Mouse (Mus musculus) heart, embryonic 13.5 days (tissue): ENCODE measurements around the gene Cd82. TPM values are rescaled to one million over a fixed set of nuclear protein-coding genes. Genes with fewer than 3 reads are reported as not detected.

Source experiments
- ATAC-seq: fragments of 200-750 bp; cut with Nextera tagmentation; 2 replicates; pipeline ENCODE4 v1.8.0; 2017; ENCODE audit warnings: moderate TSS enrichment; ENCODE audit not compliant: insufficient number of reproducible peaks, low FRiP score, low TSS enrichment; ENCODE audit errors: extremely low read depth
- H3K27ac ChIP-seq: fragments of 300-500 bp; sonication (generic); replicated peaks from 2 replicates; pipeline ENCODE4 v1.5.1; 2015; ENCODE audit warnings: moderate library complexity, mild to moderate bottlenecking, inconsistent platforms
- H3K27me3 ChIP-seq: fragments of 300-500 bp; sonication (generic); replicated peaks from 2 replicates; pipeline ENCODE4 v1.6.1; 2015; ENCODE audit warnings: mild to moderate bottlenecking, inconsistent platforms
- H3K36me3 ChIP-seq: fragments of 300-500 bp; sonication (generic); 2 replicates; pipeline ENCODE4 v1.6.1; 2015; ENCODE audit warnings: mild to moderate bottlenecking, inconsistent platforms
- H3K4me1 ChIP-seq: fragments of 300-500 bp; sonication (generic); 2 replicates; pipeline ENCODE4 v1.6.1; 2015; ENCODE audit warnings: inconsistent platforms
- H3K4me2 ChIP-seq: fragments of 300-500 bp; sonication (generic); 2 replicates; pipeline ENCODE4 v1.6.1; 2015; ENCODE audit warnings: inconsistent platforms, mild to moderate bottlenecking, moderate library complexity
- H3K4me3 ChIP-seq: fragments of 300-500 bp; sonication (generic); 2 replicates; pipeline ENCODE4 v1.5.1; 2015; ENCODE audit warnings: moderate library complexity, mild to moderate bottlenecking, inconsistent platforms
- H3K9ac ChIP-seq: fragments of 300-500 bp; sonication (generic); 2 replicates; pipeline ENCODE4 v1.6.1; 2015; ENCODE audit warnings: inconsistent platforms, mild to moderate bottlenecking, moderate library complexity
- H3K9me3 ChIP-seq: fragments of 300-500 bp; sonication (generic); 2 replicates; pipeline ENCODE4 v1.6.1; 2016; ENCODE audit warnings: inconsistent platforms
- WGBS: fragments of 180-500 bp; shearing (Covaris S2); methylation state at CpG from one replicate; pipeline ENCODE4 v1.1.7; 2015; ENCODE audit warnings: mixed read lengths; 5-methylcytosine and 5-hydroxymethylcytosine counted together
- polyA plus RNA-seq: library from polyadenylated mRNA; unstranded; fragments of >200 nt; fragmentation: Nextera tagmentation; extraction: Ambion mirVana; gene quantifications from 2 replicates; pipeline ENCODE4 v1.2.1, GENCODE M21; 2015

Gene Cd82
- 24.6 and 27.2 TPM in 2 replicates for polyA plus RNA-seq

DNA sequence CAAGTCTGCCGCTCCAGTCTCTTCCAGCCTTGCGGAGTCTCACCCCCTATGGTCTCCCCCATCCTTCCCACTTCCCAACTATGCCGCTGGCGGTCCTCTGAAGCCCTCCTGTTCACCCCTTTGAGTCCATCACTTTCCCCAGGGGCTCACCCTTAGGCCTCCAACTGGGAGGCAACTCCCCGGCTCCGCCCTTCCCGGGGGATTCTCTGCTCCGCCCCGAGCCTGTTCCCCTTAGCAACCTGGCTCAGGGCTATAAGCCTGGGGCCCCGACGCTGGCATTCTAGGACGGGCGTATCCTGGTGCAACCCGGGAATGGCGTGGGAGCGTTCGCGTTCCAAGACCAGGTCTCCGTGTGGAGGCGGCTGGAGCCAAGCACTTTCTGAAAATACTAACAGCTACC is at the start of gene Cd82:
Cd82 (minus strand) TSS at position 381 of the 400 bp plus-strand sequence.
- H3K9me3 ChIP-seq: no peaks in the 10 kb centered on the region
- H3K4me2 ChIP-seq: peak within 1 kb of the TSS; percentile 96
- peak; percentile 71 for ATAC-seq
- H3K27ac ChIP-seq: peak within 1 kb of the TSS; percentile 75
- peak within 1 kb of the TSS; percentile 84 for H3K9ac ChIP-seq
- H3K4me3 ChIP-seq: peak within 1 kb of the TSS; percentile 60
- WGBS: 3% methylated on average over 20 of the region's 20 CpGs
- H3K4me1 ChIP-seq: peaks cover 39% of the 10 kb centered on the region
- no peaks in the 10 kb centered on the region for H3K36me3 ChIP-seq
- peaks cover 11% of the 10 kb centered on the region; the same call in 1 of the 2 replicates for H3K27me3 ChIP-seq

DNA sequence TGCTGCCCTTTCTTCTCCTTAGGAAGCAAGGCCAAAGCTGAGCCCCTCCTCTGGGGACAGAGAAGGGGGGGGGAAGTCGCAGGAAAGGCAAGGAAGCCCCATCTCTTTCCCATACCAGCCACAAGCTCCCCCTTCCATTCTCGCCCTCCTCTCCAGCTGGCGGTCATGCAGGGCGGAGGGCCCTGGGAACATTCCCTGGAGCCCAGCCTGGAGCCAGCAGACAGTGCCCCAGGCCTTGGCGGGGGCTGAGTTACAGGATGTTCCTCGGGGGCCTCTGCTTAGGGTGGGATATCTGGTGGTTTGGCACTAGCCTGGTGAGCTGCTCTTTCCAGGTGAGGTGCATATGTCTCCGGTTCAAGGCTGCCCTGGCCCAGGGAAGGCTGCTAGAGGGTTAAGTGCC is 49.2 kb upstream of the Cd82 start:
- no peaks in the 10 kb centered on the region for H3K36me3 ChIP-seq
- H3K9ac ChIP-seq: no peak overlapping the region
- ATAC-seq: no peak
- 42% methylated on average over 7 of the region's 7 CpGs for WGBS
- peaks cover 5% of the 10 kb centered on the region; the same call in 1 of the 2 replicates for H3K4me1 ChIP-seq
- H3K27me3 ChIP-seq: 0 out of 2 replicates have a peak, but pooled peaks cover 5% of the 10 kb centered on the region
- no peaks in the 10 kb centered on the region for H3K9me3 ChIP-seq
- no peak overlapping the region for H3K27ac ChIP-seq
- no peak overlapping the region for H3K4me3 ChIP-seq
- no peak overlapping the region for H3K4me2 ChIP-seq

DNA sequence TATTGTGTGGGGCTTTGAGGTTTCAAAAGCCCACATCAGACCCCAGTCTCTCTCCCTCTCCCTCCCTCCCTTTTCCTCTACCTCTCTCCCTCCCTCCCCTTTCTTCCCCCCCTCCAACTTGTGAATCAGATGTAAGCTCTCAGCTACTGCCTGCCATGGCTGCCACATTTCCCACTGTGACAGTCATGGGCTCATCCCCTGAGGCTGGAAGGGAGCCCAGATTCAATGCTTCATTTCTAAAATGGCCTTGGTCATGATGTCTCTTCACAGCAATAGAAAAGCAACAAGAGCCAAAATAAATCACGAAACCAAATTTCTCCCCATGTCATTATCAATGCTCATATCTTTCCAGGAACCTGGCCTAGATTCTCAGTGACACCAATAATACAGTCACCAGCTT is 47.9 kb upstream of the Cd82 start:
- H3K27me3 ChIP-seq: 0 out of 2 replicates have a peak, but pooled peaks cover 5% of the 10 kb centered on the region
- H3K9ac ChIP-seq: no peak overlapping the region
- no peaks in the 10 kb centered on the region for H3K9me3 ChIP-seq
- H3K4me2 ChIP-seq: no peak overlapping the region
- peaks cover 5% of the 10 kb centered on the region; the same call in 1 of the 2 replicates for H3K4me1 ChIP-seq
- H3K4me3 ChIP-seq: no peak overlapping the region
- ATAC-seq: no peak
- 85% methylated on average over 1 of the region's 1 CpGs for WGBS
- no peak overlapping the region for H3K27ac ChIP-seq
- H3K36me3 ChIP-seq: no peaks in the 10 kb centered on the region

DNA sequence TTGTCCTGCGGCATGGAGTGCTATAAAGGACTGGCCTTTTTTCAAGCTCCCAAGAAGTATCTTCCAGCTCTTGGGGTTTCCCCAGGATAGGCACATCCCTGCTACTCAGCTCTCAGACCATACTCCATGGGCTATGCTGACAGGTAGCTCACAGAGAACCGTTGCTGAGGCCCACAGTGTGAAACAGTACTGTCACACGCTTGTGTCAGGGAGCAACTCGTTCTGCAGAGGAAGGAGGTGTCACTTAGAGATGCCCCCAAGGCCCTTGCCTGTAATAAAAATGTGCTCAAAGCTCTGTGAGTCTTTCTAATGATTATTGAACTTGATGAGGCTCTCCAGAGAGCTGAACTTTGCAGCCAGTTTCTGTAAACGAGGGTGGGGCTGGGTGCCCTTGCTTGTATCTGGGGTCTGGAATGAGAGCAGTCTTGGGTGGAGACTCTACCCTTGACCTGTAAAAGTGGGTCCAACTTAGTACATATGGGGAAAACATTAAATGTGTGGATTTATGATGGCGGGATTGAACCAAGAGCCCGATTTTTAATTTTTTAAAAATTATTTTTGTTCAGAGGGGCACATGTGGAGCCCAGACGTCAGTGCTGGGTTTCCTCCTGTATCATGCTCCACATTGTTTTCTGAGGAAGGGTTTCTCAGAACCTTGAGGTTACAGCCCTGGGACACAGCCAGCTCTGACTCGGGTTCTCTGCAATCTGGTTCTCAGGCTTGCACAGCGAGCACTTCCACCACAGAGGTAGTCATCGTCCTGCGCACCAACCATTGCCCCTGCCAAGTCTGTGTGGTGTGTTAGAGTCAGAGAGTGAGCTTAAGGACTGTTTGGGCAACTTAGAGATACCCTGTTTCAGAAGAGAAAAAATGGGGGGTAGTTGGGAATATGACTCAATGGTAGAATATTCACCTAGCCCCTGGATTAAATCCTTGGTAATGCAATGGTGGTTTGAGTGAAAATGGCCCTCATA is 47.1 kb upstream of the Cd82 start:
- no peak overlapping the region for H3K9ac ChIP-seq
- WGBS: 76% methylated on average over 12 of the region's 12 CpGs
- no peak overlapping the region for H3K4me2 ChIP-seq
- H3K9me3 ChIP-seq: no peaks in the 10 kb centered on the region
- H3K27me3 ChIP-seq: 0 out of 2 replicates have a peak, but pooled peaks cover 10% of the 10 kb centered on the region
- no peak overlapping the region for H3K27ac ChIP-seq
- H3K4me1 ChIP-seq: peaks cover 5% of the 10 kb centered on the region; the same call in 1 of the 2 replicates
- H3K4me3 ChIP-seq: no peak overlapping the region
- no peaks in the 10 kb centered on the region for H3K36me3 ChIP-seq
- ATAC-seq: no peak

DNA sequence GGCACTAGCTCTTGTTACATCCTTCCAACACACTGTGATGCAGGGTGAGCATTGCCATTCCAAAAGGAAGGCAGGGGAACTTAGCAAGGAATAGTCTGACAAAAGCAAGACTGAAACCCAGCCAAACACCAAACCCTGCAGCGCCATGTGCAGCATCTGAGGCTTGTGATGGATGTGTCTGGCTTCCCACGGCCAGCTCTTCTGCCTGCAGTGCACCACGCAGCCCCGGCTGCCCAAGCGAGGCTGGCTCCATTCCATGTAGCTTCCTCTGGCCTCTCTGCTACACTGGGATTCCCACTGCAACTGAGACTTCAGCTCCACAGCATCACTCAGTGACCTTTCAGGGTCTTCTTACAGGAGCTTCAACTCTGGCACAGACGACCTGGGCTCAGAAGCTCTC is 42.2 kb upstream of the Cd82 start:
- H3K4me2 ChIP-seq: no peak overlapping the region
- peaks cover 15% of the 10 kb centered on the region; the same call in 1 of the 2 replicates for H3K27me3 ChIP-seq
- no peaks in the 10 kb centered on the region for H3K36me3 ChIP-seq
- no peak for ATAC-seq
- H3K9me3 ChIP-seq: no peaks in the 10 kb centered on the region
- H3K27ac ChIP-seq: no peak overlapping the region
- H3K4me1 ChIP-seq: 0 out of 2 replicates have a peak, but pooled peaks cover 3% of the 10 kb centered on the region
- WGBS: 74% methylated on average over 6 of the region's 6 CpGs
- H3K4me3 ChIP-seq: no peak overlapping the region
- H3K9ac ChIP-seq: no peak overlapping the region

DNA sequence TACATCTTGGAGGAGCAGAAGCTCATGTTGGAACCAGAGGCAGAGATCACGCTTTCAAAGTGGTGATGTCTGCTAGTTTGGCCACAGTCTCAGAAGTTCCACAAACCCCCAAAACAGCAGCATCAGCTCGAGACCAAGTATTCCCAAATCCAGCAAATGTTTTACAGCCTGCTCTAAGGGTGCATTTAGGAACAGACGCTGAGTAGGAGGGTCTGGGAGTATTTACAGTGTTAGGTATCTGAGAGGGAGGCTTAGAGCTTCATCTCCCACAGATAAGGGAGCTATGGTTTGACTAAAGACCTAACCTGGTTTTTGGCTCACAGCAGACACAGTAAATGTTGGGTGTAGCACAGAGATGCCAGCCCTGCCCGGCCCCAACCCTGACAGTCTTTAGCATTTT is 40.4 kb upstream of the Cd82 start:
- no peak overlapping the region for H3K4me2 ChIP-seq
- WGBS: 52% methylated on average over 4 of the region's 4 CpGs

DNA sequence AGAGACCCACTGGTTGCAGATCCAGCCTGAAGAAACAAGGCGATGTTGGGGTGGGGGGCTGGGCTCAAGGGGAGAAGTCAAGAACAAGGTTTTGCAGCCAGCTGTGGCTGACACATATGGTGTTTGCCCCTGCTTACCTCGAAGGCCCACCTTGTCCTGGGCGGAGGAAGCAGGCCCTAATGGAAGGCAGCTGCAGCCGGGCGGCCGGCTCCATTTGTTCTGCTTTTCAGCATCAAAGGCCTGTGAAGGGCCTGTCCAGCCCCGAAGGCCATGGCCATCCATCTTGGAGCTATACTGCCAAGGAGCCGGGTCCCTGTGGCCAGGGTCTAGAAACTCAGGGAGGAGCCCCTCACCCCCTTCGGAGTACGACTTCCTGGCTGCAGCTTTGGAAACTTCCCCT is 38.4 kb upstream of the Cd82 start:
- H3K4me3 ChIP-seq: no peak overlapping the region
- H3K9ac ChIP-seq: no peak overlapping the region
- H3K27me3 ChIP-seq: peaks cover 15% of the 10 kb centered on the region; the same call in 1 of the 2 replicates
- H3K27ac ChIP-seq: no peak overlapping the region
- no peaks in the 10 kb centered on the region for H3K36me3 ChIP-seq
- 69% methylated on average over 10 of the region's 10 CpGs for WGBS
- no peaks in the 10 kb centered on the region for H3K9me3 ChIP-seq
- ATAC-seq: no peak
- H3K4me1 ChIP-seq: 0 out of 2 replicates have a peak, but pooled peaks cover 3% of the 10 kb centered on the region
- H3K4me2 ChIP-seq: no peak overlapping the region

More for the DNA sequence above, 40.4 kb upstream of the Cd82 start:
- no peak for ATAC-seq
- Histone ChIP-seq H3K9ac (no peak overlapping the region), H3K27ac (no peak overlapping the region), H3K4me1 (0 out of 2 replicates have a peak, but pooled peaks cover 3% of the 10 kb centered on the region), H3K36me3 (no peaks in the 10 kb centered on the region), H3K9me3 (no peaks in the 10 kb centered on the region), H3K27me3 (peaks cover 15% of the 10 kb centered on the region; the same call in 1 of the 2 replicates), H3K4me3 (no peak overlapping the region)

DNA sequence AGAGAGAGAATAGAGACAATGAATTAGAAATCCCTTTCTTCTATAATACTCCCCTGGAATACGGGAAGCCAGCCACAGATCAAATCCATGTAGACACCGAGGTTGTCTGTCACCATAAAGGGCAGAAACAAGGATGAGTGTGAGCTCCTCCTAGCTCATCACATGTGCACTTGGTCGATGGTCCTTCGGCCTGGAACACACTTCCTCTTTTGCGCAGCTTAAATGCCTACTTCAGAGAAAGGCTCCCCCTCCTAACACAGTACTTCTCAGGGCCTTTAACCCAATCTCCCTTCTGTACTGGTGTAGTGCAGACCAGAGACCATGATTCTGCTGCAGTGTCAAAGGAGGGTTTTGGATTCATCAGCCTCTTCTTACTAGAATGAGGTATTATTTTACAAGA is 34.3 kb upstream of the Cd82 start:
- Histone ChIP-seq H3K9ac (no peak overlapping the region), H3K27me3 (peaks cover 15% of the 10 kb centered on the region), H3K4me2 (no peak overlapping the region), H3K4me3 (no peak overlapping the region), H3K36me3 (no peaks in the 10 kb centered on the region), H3K4me1 (no peaks in the 10 kb centered on the region), H3K9me3 (no peaks in the 10 kb centered on the region), H3K27ac (no peak overlapping the region)
- ATAC-seq: no peak
- 72% methylated on average over 5 of the region's 5 CpGs for WGBS

DNA sequence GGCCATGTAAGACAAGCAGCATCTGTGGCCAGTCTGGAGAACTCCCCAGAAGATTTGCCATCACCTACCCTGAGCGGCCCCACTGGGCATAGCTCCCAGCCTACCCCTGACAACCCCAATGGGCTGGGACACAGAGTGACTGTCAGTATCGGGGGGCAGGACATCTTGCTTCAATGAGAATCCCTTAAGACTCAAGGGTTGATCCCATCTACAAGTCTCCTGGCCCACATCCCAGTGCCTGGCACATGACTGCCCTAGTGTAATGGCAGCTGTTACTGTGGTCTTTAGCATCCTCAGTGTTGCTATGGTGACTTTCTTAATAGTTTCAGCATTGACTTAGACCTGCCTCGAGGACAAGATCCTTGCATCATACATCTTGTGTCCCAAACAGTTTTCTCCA is 32.2 kb upstream of the Cd82 start:
- no peak overlapping the region for H3K27ac ChIP-seq
- no peaks in the 10 kb centered on the region for H3K36me3 ChIP-seq
- H3K9ac ChIP-seq: no peak overlapping the region
- no peak for ATAC-seq
- H3K4me1 ChIP-seq: no peaks in the 10 kb centered on the region
- H3K4me3 ChIP-seq: no peak overlapping the region
- WGBS: 75% methylated on average over 3 of the region's 3 CpGs
- H3K9me3 ChIP-seq: no peaks in the 10 kb centered on the region
- H3K27me3 ChIP-seq: peaks cover 29% of the 10 kb centered on the region
- no peak overlapping the region for H3K4me2 ChIP-seq

DNA sequence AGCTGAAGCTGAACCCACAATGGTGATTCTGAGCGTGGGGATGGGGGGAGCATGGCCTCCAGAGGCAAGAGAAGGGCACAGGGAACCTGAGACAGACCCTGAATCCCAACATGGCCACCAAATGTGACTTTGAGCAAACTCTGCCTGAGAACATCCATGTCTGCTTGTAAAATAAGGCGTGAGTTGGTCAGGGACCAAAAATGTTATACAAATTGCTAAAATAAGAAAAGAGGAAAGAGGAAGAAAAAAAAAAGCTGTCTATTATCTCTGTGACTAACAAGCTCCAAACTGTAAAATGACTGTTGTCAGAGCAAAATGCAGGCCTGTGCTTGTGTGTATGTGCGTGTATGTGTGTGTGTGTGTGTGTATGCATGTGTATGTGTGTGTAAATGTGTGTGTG is 30.6 kb upstream of the Cd82 start:
- no peak overlapping the region for H3K4me3 ChIP-seq
- H3K9me3 ChIP-seq: no peaks in the 10 kb centered on the region
- ATAC-seq: no peak

DNA sequence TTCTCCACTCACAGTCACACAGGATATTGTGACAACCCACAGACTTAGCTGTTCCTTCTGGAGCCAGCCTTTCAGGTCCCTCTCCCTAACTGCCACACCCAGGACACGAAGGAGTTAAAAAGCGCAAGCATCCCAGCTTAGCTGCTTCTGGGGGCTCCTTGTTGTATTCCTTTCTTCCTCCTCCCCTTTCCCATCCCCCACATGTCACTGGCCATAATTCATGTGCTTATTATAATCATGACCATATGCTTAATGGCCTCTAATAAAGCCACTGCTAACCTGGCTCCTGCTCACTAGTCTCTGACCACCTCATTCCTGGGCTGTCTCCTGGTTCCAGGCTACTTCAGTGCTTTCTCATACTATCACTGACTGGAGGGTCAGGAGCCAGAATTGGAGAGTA is 27.6 kb upstream of the Cd82 start:
- 85% methylated on average over 2 of the region's 2 CpGs for WGBS
- Histone ChIP-seq H3K4me3 (no peak overlapping the region), H3K4me1 (peaks cover 2% of the 10 kb centered on the region; the same call in 1 of the 2 replicates), H3K27me3 (peaks cover 69% of the 10 kb centered on the region), H3K4me2 (no peak overlapping the region), H3K9me3 (no peaks in the 10 kb centered on the region), H3K36me3 (no peaks in the 10 kb centered on the region), H3K27ac (no peak overlapping the region), H3K9ac (no peak overlapping the region)
- no peak for ATAC-seq

More for the DNA sequence above, 30.6 kb upstream of the Cd82 start:
- Histone ChIP-seq H3K4me1 (no peaks in the 10 kb centered on the region), H3K9ac (no peak overlapping the region), H3K36me3 (no peaks in the 10 kb centered on the region), H3K4me2 (no peak overlapping the region), H3K27me3 (peaks cover 45% of the 10 kb centered on the region), H3K27ac (no peak overlapping the region)
- WGBS: 63% methylated on average over 3 of the region's 3 CpGs
